Mouse (Mus musculus): Measurements from ENCODE around the gene Aoc3. TPM values are rescaled to one million over a fixed set of nuclear protein-coding genes. Genes with fewer than 3 reads are reported as not detected.

Gene Aoc3
- polyA plus RNA-seq, 1 experiment from 2014 or later, result 1.3 TPM

DNA sequence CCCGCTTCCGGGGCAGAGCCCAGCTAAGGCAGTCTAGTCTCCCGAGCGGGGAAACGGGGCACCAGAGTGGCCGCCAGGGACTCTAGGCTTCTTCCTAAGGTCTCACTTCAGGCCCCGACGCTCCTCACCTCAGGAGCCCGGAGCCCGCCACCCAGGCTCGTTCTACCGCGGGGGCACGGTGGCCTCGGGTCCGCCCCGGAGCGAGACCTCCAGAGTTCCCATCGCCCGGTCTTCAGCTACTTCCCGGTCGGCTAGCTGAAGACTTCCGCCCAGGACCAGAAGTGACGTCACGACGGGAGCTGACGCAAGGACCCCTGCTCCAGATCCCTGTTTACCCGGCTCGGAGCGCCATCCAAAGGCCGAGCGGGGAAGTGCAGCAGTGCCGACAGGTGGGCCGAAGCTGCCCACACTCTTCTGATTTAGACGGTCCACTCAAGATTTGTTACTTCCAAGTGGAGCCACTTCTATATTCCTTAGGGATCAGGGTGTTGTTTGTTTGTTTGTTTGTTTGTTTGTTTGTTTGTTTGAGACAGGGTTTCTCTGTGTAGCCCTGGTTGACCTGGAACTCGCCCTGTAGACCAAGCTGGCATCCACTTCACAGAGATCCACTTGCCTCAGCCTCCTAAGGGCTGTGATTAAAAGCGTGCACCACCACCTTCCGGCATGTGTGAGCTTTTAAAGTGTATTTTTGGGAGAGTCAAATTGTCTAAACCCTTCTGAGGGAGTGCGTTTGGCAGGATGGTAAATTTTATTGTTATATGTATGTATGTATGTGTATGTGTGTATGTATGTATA lies 28.2 kb upstream of the Aoc3 start, which contains the start of gene Becn1:
Gene Becn1, minus strand, starts transcription at position 283 of the 795 bp plus-strand sequence.
- Histone ChIP-seq H3K4me2 (replicated peaks; ENCODE audit: low read depth, low read length) (peak within 1 kb of the TSS; percentile 97), H3K9me3 (ENCODE audit: low read length) (no peaks in the 10 kb centered on the region), H3K27ac (ENCODE audit: low read length) (peak within 1 kb of the TSS; percentile 32; the same call in 1 of the 2 replicates), H3K9ac (replicated peaks; ENCODE audit: low read length) (peak within 1 kb of the TSS; percentile 82), H3K4me1 (ENCODE audit: insufficient read depth, low read length) (peaks cover 11% of the 10 kb centered on the region), H3K27me3 (ENCODE audit: insufficient read depth, low read length) (no peaks in the 10 kb centered on the region), H3K36me3 (ENCODE audit: insufficient read depth, low read length) (peaks cover 12% of the 10 kb centered on the region; the same call in 1 of the 2 replicates), H3K4me3 (ENCODE audit: low read length) (peak within 1 kb of the TSS; percentile 76)
- ATAC-seq (ENCODE audit: low FRiP score, low TSS enrichment), result peak; percentile 95
- 6% methylated on average over 39 of the region's 39 CpGs for WGBS

DNA sequence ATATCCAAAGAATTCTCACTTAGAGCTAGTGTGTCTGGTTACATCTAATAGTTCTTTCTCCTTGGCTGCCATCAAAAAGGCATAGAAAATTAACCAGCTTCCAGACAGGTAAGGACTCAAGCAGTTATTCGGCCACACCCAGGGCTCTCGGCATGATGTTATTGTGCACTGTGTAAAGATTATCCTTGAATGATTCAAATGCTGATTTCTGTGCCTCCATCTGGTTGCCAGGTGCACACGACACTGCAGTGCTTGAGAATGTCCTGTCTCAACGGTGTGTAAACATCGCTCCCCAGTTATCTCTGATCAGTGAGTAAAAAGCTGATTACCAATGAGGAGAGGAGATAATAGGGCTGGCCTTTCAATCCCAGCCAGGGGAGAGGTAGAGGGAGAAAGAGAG lies 22.7 kb upstream of the Aoc3 start:
- Histone ChIP-seq H3K9me3 (ENCODE audit: low read length) (no peaks in the 10 kb centered on the region), H3K36me3 (ENCODE audit: insufficient read depth, low read length) (no peaks in the 10 kb centered on the region), H3K27me3 (ENCODE audit: insufficient read depth, low read length) (no peaks in the 10 kb centered on the region), H3K4me3 (ENCODE audit: low read length) (no peak overlapping the region), H3K9ac (replicated peaks; ENCODE audit: low read length) (no peak overlapping the region), H3K4me1 (ENCODE audit: insufficient read depth, low read length) (no peaks in the 10 kb centered on the region), H3K27ac (ENCODE audit: low read length) (no peak overlapping the region), H3K4me2 (replicated peaks; ENCODE audit: low read depth, low read length) (no peak overlapping the region)
- ATAC-seq (ENCODE audit: low FRiP score, low TSS enrichment), result no peak
- 46% methylated on average over 5 of the region's 5 CpGs for WGBS

DNA sequence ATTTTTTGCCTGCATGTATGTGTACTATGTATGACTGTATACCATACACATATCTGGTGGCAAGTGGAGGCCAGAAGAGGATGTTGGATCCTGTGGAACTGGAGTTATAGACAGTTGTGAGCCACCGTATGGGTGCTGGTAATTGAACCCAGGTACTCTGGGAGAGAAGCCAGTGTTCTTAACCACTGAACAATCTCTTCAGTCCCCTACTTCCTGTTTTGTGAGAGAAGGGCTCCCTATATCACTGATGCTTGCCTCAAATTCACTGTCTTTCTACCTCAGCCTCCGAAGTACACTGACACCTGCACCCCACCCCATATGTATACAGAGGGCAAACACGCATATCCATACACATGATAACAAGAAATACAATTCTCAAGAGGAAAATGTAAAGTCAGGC lies 19.3 kb upstream of the Aoc3 start:
- no peaks in the 10 kb centered on the region for H3K4me1 ChIP-seq (ENCODE audit: insufficient read depth, low read length)
- H3K4me2 ChIP-seq (replicated peaks; ENCODE audit: low read depth, low read length), result no peak overlapping the region
- H3K9ac ChIP-seq (replicated peaks; ENCODE audit: low read length), result no peak overlapping the region
- H3K36me3 ChIP-seq (ENCODE audit: insufficient read depth, low read length), result no peaks in the 10 kb centered on the region
- 86% methylated on average over 3 of the region's 3 CpGs for WGBS
- no peaks in the 10 kb centered on the region for H3K27me3 ChIP-seq (ENCODE audit: insufficient read depth, low read length)
- ATAC-seq (ENCODE audit: low FRiP score, low TSS enrichment), result no peak
- H3K9me3 ChIP-seq (ENCODE audit: low read length), result no peaks in the 10 kb centered on the region
- no peak overlapping the region for H3K27ac ChIP-seq (ENCODE audit: low read length)
- no peak overlapping the region for H3K4me3 ChIP-seq (ENCODE audit: low read length)

DNA sequence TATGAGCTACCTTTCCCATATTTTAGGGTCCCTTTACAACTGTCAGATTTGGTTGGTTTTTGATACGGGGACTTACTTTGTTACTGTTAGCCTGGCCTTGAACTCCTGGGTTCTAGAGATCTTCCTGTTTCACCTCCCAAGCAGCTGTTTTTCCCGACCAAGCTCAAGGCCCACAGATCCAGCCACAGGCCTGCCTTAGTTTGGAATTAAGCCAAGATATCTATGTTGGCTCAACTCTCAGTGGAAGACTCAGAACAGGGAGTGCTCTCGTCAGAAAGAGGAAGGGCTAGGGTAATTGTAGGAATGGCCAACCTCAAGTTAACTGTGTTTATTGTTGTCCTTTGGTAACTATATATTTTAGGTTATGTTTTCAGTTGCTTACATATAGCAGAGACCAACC lies 18.3 kb upstream of the Aoc3 start:
- Histone ChIP-seq H3K4me3 (ENCODE audit: low read length) (no peak overlapping the region), H3K4me2 (replicated peaks; ENCODE audit: low read depth, low read length) (no peak overlapping the region), H3K4me1 (ENCODE audit: insufficient read depth, low read length) (peaks cover 6% of the 10 kb centered on the region), H3K9ac (replicated peaks; ENCODE audit: low read length) (no peak overlapping the region), H3K27me3 (ENCODE audit: insufficient read depth, low read length) (no peaks in the 10 kb centered on the region), H3K9me3 (ENCODE audit: low read length) (no peaks in the 10 kb centered on the region), H3K36me3 (ENCODE audit: insufficient read depth, low read length) (no peaks in the 10 kb centered on the region), H3K27ac (ENCODE audit: low read length) (no peak overlapping the region)
- ATAC-seq (ENCODE audit: low FRiP score, low TSS enrichment), result no peak
- WGBS, result 51% methylated on average over 3 of the region's 3 CpGs

DNA sequence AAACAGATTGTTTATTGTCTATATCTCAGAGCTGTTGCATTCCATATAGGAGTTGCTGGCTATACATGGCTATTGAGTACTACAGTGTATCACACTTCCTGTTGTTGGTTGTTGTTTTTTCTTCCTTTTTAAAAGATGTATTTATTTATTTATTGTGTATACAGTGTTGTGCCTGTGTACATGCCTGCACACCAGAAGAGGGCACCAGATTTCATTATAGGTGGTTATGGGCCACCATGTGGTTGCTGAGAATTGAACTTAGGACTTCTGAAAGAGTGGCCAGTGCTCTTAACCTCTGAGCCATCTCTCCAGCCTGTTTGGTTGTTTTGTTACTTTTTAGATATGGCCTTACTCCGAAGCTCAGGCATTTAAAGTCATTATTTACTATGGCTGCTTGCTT lies 15.8 kb upstream of the Aoc3 start:
- Histone ChIP-seq H3K27ac (ENCODE audit: low read length) (no peak overlapping the region), H3K4me1 (ENCODE audit: insufficient read depth, low read length) (peaks cover 16% of the 10 kb centered on the region), H3K4me2 (replicated peaks; ENCODE audit: low read depth, low read length) (no peak overlapping the region), H3K4me3 (ENCODE audit: low read length) (no peak overlapping the region), H3K36me3 (ENCODE audit: insufficient read depth, low read length) (peaks cover 12% of the 10 kb centered on the region), H3K9ac (replicated peaks; ENCODE audit: low read length) (no peak overlapping the region), H3K27me3 (ENCODE audit: insufficient read depth, low read length) (no peaks in the 10 kb centered on the region), H3K9me3 (ENCODE audit: low read length) (no peaks in the 10 kb centered on the region)
- WGBS, result 97% methylated on average over 1 of the region's 1 CpGs
- no peak for ATAC-seq (ENCODE audit: low FRiP score, low TSS enrichment)

DNA sequence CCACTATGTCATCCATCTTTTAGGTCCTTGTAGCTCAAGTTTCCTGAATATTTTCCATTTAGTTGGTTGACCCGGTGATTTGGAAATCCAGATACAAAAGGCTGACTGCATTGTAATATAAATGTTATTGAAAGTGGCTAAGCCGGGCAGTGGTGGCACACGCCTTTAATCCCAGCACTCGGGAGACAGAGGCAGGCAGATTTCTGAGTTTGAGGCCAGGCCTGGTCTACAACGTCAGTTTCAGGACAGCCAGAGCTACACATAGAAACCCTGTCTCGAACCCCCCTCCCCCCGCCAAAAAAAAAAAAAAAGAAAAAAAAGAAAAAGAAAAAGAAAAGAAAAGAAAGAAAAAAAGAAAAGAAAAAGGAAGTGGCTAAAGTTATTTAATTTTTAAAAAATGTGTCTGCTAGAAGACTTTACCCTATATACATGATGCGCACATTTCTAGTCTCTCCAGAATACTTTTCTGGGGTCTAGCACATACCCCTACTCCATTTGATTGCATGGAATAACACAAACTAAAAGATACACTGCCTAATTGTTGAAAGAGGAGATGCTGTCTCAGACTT lies 15.2 kb upstream of the Aoc3 start:
- ATAC-seq (ENCODE audit: low FRiP score, low TSS enrichment), result no peak

DNA sequence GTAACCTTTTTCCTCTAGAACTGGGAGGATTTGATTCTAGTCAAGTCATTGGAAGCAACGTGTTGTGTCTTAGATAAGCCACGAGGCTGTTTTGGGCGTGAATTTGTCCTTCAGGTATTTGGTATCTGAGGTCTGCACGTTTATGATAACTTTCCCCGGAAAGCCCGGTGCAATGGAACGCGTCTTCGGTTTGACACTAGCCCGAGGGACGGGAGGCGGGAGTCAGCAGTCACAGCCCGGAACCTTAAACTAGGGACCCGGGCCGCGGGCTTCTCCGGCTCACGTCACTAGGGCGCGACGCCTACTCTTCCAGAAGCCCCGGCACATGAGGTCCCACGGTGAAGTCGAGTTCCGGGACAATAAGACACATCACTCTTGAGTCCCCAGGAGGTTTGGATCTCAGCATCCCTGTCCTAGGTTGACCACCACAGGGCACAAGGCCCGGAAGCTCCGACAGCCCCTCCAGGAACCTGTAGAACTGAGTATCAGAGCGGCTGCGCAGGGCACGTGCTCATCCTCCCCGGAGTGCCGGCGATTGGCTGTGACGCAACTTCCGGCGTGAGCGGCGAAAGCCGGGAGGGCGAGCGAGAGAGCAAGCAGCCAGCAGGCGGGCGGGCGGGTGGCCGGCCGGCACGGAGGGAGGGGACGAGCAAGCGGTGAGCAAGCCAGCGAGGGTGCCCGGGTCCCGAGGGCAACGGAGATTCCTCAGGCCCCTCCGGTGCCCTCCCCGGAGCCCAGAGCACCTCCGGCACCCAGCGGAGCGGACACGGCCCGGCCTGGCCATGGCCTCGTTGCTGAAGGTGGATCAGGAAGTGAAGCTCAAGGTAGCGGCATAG lies 14.5 kb upstream of the Aoc3 start, which contains the start of gene Psme3:
Gene Psme3, plus strand, starts transcription at position 549 of the 836 bp plus-strand sequence.
- WGBS, result under 1% methylated on average over 62 of the region's 62 CpGs
- ATAC-seq (ENCODE audit: low FRiP score, low TSS enrichment), result peak; percentile 91
- peaks cover 25% of the 10 kb centered on the region for H3K36me3 ChIP-seq (ENCODE audit: insufficient read depth, low read length)

More for the DNA sequence above, 15.2 kb upstream of the Aoc3 start:
- peak overlapping the region; percentile 90 for H3K9ac ChIP-seq (replicated peaks; ENCODE audit: low read length)
- H3K36me3 ChIP-seq (ENCODE audit: insufficient read depth, low read length), result peaks cover 18% of the 10 kb centered on the region
- H3K9me3 ChIP-seq (ENCODE audit: low read length), result no peaks in the 10 kb centered on the region
- peak overlapping the region; percentile 94 for H3K4me3 ChIP-seq (ENCODE audit: low read length)
- peak overlapping the region; percentile 94 for H3K4me2 ChIP-seq (replicated peaks; ENCODE audit: low read depth, low read length)
- H3K4me1 ChIP-seq (ENCODE audit: insufficient read depth, low read length), result peaks cover 16% of the 10 kb centered on the region
- H3K27ac ChIP-seq (ENCODE audit: low read length), result peak overlapping the region; percentile 78; the same call in 1 of the 2 replicates
- no peaks in the 10 kb centered on the region for H3K27me3 ChIP-seq (ENCODE audit: insufficient read depth, low read length)
- WGBS, result 85% methylated on average over 8 of the region's 8 CpGs

DNA sequence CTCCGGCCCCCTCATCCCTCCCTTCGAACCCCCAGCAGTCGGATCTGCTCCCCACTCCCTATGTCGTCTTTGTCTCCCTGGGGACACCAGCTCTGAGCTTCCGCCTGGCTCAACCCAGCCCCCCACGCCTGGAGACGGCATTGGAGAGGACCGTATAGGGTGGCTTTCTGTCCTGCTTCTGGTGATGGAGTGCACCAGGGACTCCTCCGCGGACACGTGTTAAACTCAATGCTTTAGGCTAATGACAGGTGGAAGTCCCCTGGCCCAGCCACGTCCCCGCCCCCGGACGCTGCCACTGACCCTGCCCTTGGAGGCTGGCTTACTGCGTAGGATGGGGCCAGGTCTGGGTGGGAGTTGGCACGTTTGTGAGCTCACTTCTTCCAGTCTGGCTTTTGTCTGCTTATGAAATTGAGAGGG lies 13.9 kb upstream of the Aoc3 start:
- Histone ChIP-seq H3K4me1 (ENCODE audit: insufficient read depth, low read length) (peaks cover 16% of the 10 kb centered on the region), H3K9me3 (ENCODE audit: low read length) (no peaks in the 10 kb centered on the region), H3K27me3 (ENCODE audit: insufficient read depth, low read length) (no peaks in the 10 kb centered on the region), H3K4me2 (replicated peaks; ENCODE audit: low read depth, low read length) (peak overlapping the region; percentile 94), H3K27ac (ENCODE audit: low read length) (peak overlapping the region; percentile 78), H3K4me3 (ENCODE audit: low read length) (peak overlapping the region; percentile 94), H3K36me3 (ENCODE audit: insufficient read depth, low read length) (peaks cover 31% of the 10 kb centered on the region), H3K9ac (replicated peaks; ENCODE audit: low read length) (peak overlapping the region; percentile 90)
- WGBS, result under 1% methylated on average over 17 of the region's 17 CpGs
- ATAC-seq (ENCODE audit: low FRiP score, low TSS enrichment), result peak; percentile 76

More for the DNA sequence above, 14.5 kb upstream of the Aoc3 start, which contains the start of gene Psme3:
- Histone ChIP-seq H3K27ac (ENCODE audit: low read length) (peak within 1 kb of the TSS; percentile 78), H3K9ac (replicated peaks; ENCODE audit: low read length) (peak within 1 kb of the TSS; percentile 90), H3K4me3 (ENCODE audit: low read length) (peak within 1 kb of the TSS; percentile 94), H3K4me1 (ENCODE audit: insufficient read depth, low read length) (peaks cover 16% of the 10 kb centered on the region), H3K27me3 (ENCODE audit: insufficient read depth, low read length) (no peaks in the 10 kb centered on the region), H3K9me3 (ENCODE audit: low read length) (no peaks in the 10 kb centered on the region), H3K4me2 (replicated peaks; ENCODE audit: low read depth, low read length) (peak within 1 kb of the TSS; percentile 94)

DNA sequence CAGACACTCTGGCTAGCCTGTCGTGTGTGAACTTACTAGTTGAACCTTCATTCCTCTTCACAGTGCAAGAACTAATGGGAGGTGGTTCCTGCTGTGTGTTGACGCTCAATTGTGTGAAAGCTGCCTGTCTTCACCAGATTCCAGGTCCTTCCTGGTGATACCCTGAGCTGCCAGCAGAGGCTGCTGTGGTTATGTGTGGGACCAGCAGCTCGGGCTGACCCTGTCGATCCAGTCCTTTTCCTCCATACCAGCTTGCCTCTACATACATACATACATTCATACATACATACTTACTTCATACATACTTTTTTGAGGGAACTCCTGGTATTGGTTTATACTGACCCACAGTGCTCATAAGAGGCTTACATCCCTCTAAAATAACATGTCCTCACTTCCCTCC lies 6.8 kb upstream of the Aoc3 start:
- H3K4me1 ChIP-seq (ENCODE audit: insufficient read depth, low read length), result no peaks in the 10 kb centered on the region
- no peaks in the 10 kb centered on the region for H3K27me3 ChIP-seq (ENCODE audit: insufficient read depth, low read length)
- no peak overlapping the region for H3K4me3 ChIP-seq (ENCODE audit: low read length)
- 15% methylated on average over 4 of the region's 4 CpGs for WGBS
- H3K4me2 ChIP-seq (replicated peaks; ENCODE audit: low read depth, low read length), result no peak overlapping the region
- H3K9me3 ChIP-seq (ENCODE audit: low read length), result no peaks in the 10 kb centered on the region
- H3K27ac ChIP-seq (ENCODE audit: low read length), result no peak overlapping the region
- H3K36me3 ChIP-seq (ENCODE audit: insufficient read depth, low read length), result peaks cover 53% of the 10 kb centered on the region
- H3K9ac ChIP-seq (replicated peaks; ENCODE audit: low read length), result no peak overlapping the region
- ATAC-seq (ENCODE audit: low FRiP score, low TSS enrichment), result 0 out of 2 replicates have a peak, but pooled peaks have one; percentile 50
